Mouse (Mus musculus): ENCODE data around the gene Ncor2.

Gene Ncor2

DNA sequence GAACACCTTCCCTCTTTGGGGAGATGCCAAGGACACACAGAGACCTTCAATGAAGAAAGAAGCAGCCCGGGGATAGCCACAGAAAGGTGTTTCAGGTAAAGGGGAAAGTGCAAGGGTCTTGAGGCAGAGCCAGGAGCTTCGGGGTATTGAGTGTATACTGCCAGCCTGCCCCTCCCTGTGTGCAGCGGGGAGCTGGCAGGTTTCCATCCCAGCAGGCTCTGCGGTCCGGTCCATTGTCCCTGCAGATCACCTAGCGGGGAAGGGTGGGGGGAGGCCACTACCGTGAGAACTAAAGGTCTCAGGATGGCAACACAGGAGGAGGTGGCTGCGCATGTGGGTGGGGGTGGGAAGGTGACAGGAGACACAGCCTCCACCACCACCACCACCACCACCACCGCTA is 12.6 kb upstream of the Ncor2 start:
- no peak for DNase-seq (ENCODE audit: low spot score)

DNA sequence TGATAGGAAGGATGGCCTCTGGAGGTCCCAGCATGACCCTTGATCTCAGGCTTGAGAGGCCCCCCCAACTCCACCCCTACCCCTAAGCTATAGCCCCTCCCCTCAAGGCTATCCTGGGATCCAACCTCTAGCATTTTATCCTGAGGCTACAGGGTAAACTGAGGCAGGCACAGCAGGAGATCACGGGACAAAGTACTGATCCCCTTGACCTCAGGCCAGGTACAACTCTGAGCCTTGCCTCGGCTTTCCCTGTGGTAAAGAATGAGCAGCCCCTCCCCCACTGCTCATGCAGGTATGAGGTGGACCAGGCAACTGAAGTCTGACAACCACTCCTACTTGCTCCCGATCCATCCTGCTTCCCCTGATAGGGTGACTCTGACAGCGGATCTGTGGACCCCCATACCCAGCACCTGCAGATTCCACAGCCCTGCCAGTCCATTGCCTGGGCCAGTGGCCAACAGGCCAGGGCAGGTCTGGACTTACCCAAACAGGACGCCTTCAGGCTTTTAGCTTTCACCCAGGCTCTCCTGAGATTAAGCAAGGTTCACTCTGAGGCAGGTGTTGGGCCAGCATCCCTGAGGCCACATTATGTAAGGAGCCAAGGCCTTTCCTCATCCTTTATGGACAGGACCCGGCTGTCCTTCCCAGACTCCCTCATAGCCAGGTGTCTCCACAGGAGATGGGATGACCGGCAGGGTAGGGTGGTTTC is 11.2 kb upstream of the Ncor2 start:
- DNase-seq (ENCODE audit: low spot score), result no peak

- peak; percentile 83 for DNase-seq (ENCODE audit: low spot score)
Observed at GRCm38 (mm10) chr5:125189625-125190024, 10.6 kb upstream of the Ncor2 start.

- DNase-seq (ENCODE audit: low spot score), result peak; percentile 91
Observed at GRCm38 (mm10) chr5:125188812-125189598, 10.0 kb upstream of the Ncor2 start.

DNA sequence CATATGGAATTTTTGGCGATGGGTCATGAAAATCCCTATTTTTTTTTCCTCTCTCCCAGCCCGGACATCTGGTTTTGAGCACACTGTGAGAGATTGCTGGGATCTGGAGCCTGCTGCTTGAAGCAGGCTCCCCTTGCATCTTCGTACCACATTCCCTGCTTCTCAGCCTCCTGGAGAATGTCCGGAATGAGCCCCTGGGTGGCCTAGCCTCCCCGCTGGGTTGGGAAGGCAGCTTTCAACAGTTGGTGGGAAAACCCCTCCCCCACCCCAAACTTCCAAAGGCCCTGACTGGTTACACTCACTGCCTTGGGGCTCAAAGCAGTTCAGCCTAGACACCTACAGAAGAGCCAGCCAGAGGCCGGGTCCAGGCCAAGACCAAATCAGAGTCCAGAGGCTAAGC is 5.8 kb upstream of the Ncor2 start:
- no peak for DNase-seq (ENCODE audit: low spot score)

DNA sequence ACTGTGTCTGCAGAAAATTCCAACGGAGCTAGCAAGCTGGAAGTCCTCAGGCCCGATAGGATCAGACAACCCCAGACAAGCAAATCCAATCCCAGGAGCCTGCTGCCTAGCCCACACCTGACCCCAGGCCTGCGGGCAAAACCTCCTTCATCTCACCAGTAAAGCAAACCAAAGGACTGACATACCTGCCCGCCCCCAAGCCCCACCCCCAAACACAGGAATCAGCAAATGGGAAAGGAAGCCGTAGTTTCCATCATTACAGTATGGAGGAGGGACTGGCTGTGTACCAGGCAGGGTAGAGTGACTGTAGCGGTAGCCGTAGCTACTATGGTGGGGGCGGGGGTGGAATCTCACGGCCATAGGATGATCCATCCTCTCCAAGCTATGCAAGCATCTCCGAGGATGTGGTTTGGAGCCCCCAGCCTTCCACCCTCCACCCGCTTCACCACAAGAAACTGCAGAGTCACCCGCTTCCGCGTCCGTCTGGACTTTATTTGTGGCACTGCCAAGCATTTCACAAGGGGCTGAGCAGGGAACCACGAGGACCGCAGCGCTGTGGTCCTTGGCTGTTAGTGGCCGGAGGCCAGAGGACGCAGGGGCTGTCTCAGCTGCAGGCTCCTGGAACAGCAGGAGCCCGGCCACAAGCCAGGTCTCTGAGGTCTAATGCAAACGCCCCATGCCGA is 4.4 kb upstream of the Ncor2 start:
- DNase-seq (ENCODE audit: low spot score), result no peak

GRCm38 (mm10) chr5:125180630-125181263 is 1.7 kb upstream of the Ncor2 start:
- DNase-seq (ENCODE audit: low spot score), result no peak

GRCm38 (mm10) chr5:125179735-125180629 is 963 bp upstream of the Ncor2 start:
- DNase-seq (ENCODE audit: low spot score), result peak; percentile 58

GRCm38 (mm10) chr5:125178171-125179006 is 630 bp downstream of the Ncor2 start:
- peak; percentile 76 for DNase-seq (ENCODE audit: low spot score)

GRCm38 (mm10) chr5:125177481-125178134 is 1.4 kb downstream of the Ncor2 start:
- peak; percentile 88 for DNase-seq (ENCODE audit: low spot score)

- no peak for DNase-seq (ENCODE audit: low spot score)
Observed at GRCm38 (mm10) chr5:125176864-125177263, 2.2 kb downstream of the Ncor2 start.

DNA sequence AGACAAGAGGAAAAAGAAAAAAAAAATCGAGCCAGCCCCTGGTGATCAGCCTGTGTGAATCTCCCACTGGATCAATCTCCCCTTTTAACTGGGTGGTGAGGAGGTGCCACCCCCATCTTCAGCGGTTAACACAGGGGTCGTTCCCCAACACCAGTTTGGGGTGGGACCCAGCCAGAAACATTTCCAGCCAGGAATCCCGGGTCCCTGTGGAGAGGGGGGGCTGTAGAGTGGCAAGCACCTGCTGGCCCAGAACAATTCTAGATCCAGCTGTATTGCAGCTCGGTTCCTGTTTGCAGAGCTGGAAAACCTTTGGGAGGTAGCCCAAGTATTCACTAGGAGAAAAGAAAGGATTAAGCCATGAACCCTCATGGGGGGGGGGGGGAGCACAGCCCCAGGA is 2.7 kb downstream of the Ncor2 start:
- DNase-seq (ENCODE audit: low spot score), result no peak

DNA sequence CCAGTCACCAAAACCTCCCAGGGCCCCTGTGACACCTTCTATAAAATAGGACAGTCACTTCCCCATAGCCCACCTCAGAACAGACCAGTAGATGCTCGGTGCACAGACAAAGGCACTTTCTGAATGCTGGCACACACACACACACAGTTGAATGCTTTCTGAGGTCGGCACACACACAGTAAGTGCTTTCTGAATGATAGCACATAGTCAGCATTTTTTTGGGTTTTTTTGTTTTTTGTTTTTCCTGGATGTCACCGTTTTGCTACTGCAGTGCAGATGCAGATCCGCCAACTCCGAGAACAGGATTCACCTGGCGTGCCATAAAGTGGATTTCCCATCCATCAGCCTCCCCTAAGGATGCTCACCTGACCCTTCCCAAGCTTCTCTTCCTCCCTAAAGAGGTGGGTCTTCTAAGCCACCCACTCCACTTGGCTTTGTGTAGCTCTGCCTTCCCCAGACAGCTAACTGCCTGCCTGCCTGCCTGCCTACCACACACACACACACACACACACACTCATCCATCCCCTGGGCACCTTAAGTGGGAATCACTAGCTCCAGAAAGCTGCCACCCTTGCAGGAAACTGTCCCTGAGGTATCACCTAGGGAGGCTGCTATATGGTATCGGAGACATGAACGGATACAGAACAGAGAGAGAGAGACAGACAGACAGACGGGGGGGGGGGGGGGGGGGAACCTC is 3.2 kb downstream of the Ncor2 start:
- DNase-seq (ENCODE audit: low spot score), result no peak

DNA sequence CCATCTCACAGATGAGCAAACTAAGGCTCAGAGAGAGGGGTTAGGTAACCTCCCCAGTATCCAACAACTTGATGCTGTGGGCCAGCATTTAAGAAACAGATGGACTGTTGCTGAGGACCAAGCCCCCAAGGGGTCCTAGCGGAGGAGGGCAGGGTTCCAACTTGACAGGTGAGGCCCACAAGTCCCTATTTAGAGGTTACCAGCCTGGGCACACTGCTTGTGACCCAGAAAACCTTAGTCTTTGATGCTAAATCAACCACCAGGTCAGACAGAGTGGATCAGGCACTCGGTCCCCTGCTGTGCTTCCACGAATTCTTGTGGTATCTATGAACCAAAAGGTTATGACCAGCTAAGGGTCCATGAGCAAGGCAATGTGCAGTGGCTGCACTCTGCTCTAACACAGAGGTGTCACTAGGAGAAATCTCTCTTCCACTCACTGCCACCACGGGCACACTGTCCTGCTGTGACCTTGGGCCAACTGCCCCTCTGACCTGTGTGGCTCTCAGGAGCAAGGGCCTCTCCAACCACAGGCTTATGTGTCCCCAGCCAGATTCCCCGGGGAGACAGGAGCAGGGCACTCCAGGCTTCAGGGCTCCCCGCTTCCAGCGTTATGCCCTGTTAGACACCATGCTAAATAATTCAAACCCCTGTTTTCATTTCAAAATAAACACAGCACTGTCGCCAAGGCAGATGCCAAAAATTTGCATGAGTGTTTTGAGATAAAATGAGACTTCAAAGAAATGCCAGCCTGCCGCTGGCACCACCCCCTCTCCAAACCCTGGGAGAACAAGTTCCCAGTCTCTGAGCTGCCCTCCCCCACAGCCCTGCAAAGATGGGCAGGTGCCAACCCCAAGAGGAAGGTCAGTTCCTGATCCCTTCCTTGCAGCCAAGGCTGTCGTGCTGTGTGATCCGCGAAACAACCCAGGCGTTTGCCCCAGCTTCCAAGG is 4.0 kb downstream of the Ncor2 start:
- peak; percentile 40 for DNase-seq (ENCODE audit: low spot score)

GRCm38 (mm10) chr5:125173868-125174267 is 5.2 kb downstream of the Ncor2 start:
- DNase-seq (ENCODE audit: low spot score), result no peak

DNA sequence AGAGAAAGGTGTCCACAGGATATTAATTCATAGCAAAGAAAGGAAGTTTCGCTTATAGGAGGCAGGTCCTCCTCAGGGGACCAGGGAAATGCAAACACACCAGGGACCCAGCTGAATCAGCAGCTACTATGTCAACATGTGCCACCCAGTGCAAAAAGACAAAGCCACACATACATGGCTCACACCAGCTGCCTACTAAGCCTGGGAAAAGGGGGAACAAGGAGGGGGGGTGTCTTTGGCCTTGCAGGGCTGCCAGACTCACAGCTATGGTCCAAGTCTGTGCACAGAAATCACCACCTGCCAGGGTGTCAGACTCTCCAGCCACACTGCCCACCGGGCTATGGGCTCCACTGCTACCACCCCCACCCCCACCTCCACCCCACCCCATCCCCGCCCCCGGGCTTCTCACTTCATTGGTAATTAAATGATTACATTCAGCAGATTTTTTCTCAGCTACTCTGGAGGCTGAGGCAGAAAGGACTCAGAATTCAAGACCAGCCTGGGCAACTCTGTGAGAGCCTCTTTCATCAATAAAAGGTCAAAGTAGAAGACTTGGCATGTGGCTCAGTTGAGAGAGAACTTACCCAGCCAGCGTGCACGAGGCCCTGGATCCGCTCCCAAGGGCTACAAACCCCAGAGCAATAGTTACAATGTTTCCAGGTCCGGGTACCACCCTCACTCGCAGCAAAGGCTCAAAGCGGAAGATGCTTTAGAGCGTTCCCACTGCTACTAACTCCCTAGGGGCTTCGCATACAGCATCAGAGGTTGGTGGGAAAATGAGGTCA is 6.0 kb downstream of the Ncor2 start:
- no peak for DNase-seq (ENCODE audit: low spot score)

GRCm38 (mm10) chr5:125171259-125171658 is 7.8 kb downstream of the Ncor2 start:
- no peak for DNase-seq (ENCODE audit: low spot score)

Measured in MN1 (cell line).